Mouse (Mus musculus) small intestine, adult 2 months (tissue): ENCODE measurements around the gene Npr2.

ENCODE experiments used
- CTCF ChIP-seq: fragments of 200-500 bp; IDR thresholded peaks from 2 replicates; pipeline ENCODE4 v1.5.1; 2012; ENCODE audit warnings: low read depth, mild to moderate bottlenecking, control low read depth, inconsistent platforms, low read length, moderate library complexity, mixed read lengths; ENCODE audit not compliant: insufficient replicate concordance, insufficient read length; ENCODE audit errors: extremely low read depth
- POLR2A ChIP-seq: fragments of 200-500 bp; IDR thresholded peaks from 2 replicates; pipeline ENCODE4 v1.6.1; 2012; ENCODE audit warnings: low read depth, mild to moderate bottlenecking, control low read depth, inconsistent platforms, low read length, moderate library complexity

DNA sequence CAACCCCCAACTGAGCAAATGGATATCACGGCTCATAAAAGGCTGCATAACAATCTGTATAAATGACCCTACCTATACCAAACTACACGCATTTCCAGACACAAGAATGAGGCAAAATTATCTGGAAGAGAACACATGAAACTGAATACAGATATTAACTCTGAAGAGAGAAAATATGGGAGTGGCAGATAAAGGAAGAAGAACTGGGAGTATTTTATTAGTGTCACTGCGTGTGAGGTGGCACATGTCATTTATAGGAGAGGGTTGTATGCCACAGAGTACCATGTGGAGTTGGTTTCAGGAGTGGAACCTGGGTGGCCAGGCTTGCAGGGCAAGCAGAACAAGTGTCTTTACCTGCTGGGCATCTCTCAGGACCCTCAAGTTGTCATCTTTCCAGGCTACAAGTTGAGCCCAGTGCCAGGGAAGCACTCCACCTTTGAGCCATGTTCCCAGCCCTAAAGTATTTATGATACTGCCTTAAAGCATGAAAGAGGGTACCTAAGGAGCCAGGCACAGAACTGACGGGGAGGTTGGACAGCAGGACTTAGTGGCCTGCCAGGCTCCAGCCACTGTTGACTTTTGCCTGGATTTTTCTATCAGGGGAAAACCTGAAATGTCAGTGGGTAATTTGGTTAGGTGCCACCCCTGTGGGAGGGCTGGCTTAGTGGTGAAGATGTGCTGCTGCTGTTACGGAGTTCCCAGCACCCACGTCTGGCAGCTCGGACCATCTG is 32.9 kb upstream of the Npr2 start:
- TF ChIP-seq CTCF (no peak), POLR2A (no peak)
